Mouse (Mus musculus): ENCODE data around the gene Tespa1.
"Not testable (repeated sequence)": the region's sequence is repeated elsewhere in the genome, so short reads cannot be mapped to it uniquely, and the experiment has no call there.

Tespa1 gene

GRCm38 (mm10) chr10:130322637-130323036 is at the start of gene Tespa1:
Gene Tespa1, plus strand, starts transcription at chr10:130322870.
- DNase-seq (ENCODE audit: extremely low spot score, low spot score) = no peak

- DNase-seq (ENCODE audit: extremely low spot score, low spot score) = no peak
These were observed 46.9 kb upstream of the Tespa1 start for GRCm38 (mm10) chr10:130275759-130276158.

- DNase-seq (ENCODE audit: extremely low spot score, low spot score) = no peak
These were observed 46.2 kb upstream of the Tespa1 start for GRCm38 (mm10) chr10:130276496-130276895.

- DNase-seq (ENCODE audit: extremely low spot score, low spot score) = peak; percentile 68
These were observed 42.6 kb upstream of the Tespa1 start, which contains the start of gene Neurod4 for GRCm38 (mm10) chr10:130280066-130280465. Gene Neurod4, minus strand, starts transcription at chr10:130280240.

- peak; percentile 42 for DNase-seq (ENCODE audit: extremely low spot score, low spot score)
These were observed 40.7 kb upstream of the Tespa1 start for GRCm38 (mm10) chr10:130281982-130282449.

GRCm38 (mm10) chr10:130287201-130287600 is 35.5 kb upstream of the Tespa1 start:
- no peak for DNase-seq (ENCODE audit: extremely low spot score, low spot score)

- DNase-seq (ENCODE audit: extremely low spot score, low spot score) = no peak
These were observed 34.7 kb upstream of the Tespa1 start for GRCm38 (mm10) chr10:130288007-130288406.

- no peak for DNase-seq (ENCODE audit: extremely low spot score, low spot score)
These were observed 28.8 kb upstream of the Tespa1 start for GRCm38 (mm10) chr10:130293741-130294408.

- DNase-seq (ENCODE audit: extremely low spot score, low spot score) = peak; percentile 19
These were observed 23.9 kb upstream of the Tespa1 start for GRCm38 (mm10) chr10:130298748-130299147.

GRCm38 (mm10) chr10:130304138-130304537 is 18.5 kb upstream of the Tespa1 start:
- not testable (repeated sequence) for DNase-seq (ENCODE audit: extremely low spot score, low spot score)

GRCm38 (mm10) chr10:130311534-130312227 is 11.0 kb upstream of the Tespa1 start:
- DNase-seq (ENCODE audit: extremely low spot score, low spot score) = no peak

GRCm38 (mm10) chr10:130313531-130313930 is 9.1 kb upstream of the Tespa1 start:
- DNase-seq (ENCODE audit: extremely low spot score, low spot score) = no peak

GRCm38 (mm10) chr10:130314110-130314829 is 8.4 kb upstream of the Tespa1 start:
- no peak for DNase-seq (ENCODE audit: extremely low spot score, low spot score)

GRCm38 (mm10) chr10:130315846-130316245 is 6.8 kb upstream of the Tespa1 start:
- DNase-seq (ENCODE audit: extremely low spot score, low spot score) = no peak

- no peak for DNase-seq (ENCODE audit: extremely low spot score, low spot score)
These were observed 4.0 kb upstream of the Tespa1 start for GRCm38 (mm10) chr10:130318720-130319119.

GRCm38 (mm10) chr10:130320715-130321114 is 2.0 kb upstream of the Tespa1 start:
- DNase-seq (ENCODE audit: extremely low spot score, low spot score) = no peak

- no peak for DNase-seq (ENCODE audit: extremely low spot score, low spot score)
These were observed 608 bp upstream of the Tespa1 start for GRCm38 (mm10) chr10:130322062-130322461.

- DNase-seq (ENCODE audit: extremely low spot score, low spot score) = no peak
These were observed 1.6 kb downstream of the Tespa1 start for GRCm38 (mm10) chr10:130324243-130324642.

GRCm38 (mm10) chr10:130330711-130331110 is 8.0 kb downstream of the Tespa1 start:
- DNase-seq (ENCODE audit: extremely low spot score, low spot score) = no peak

GRCm38 (mm10) chr10:130336385-130336784 is 13.7 kb downstream of the Tespa1 start:
- no peak for DNase-seq (ENCODE audit: extremely low spot score, low spot score)

GRCm38 (mm10) chr10:130337581-130337980 is 14.9 kb downstream of the Tespa1 start:
- no peak for DNase-seq (ENCODE audit: extremely low spot score, low spot score)

- DNase-seq (ENCODE audit: extremely low spot score, low spot score) = not testable (repeated sequence)
These were observed 17.4 kb downstream of the Tespa1 start for GRCm38 (mm10) chr10:130340050-130340449.
